Mouse (Mus musculus): ENCODE measurements around the gene Sh3bp5.

GRCm38 (mm10) chr14:31405652-31406051 is 30.2 kb downstream of the Sh3bp5 start:
- no peak for TF ChIP-seq GATA1 (IDR thresholded peaks at IDR 0.05; ENCODE audit: borderline replicate concordance, low read length)
- no peak for TF ChIP-seq FLI1 (IDR thresholded peaks at IDR 0.05; ENCODE audit: low read length)
